Mouse (Mus musculus): Measurements from ENCODE around the gene Zfp967.
"Not testable (repeated sequence)": the region's sequence is repeated elsewhere in the genome, so short reads cannot be mapped to it uniquely, and the experiment has no call there.

DNA sequence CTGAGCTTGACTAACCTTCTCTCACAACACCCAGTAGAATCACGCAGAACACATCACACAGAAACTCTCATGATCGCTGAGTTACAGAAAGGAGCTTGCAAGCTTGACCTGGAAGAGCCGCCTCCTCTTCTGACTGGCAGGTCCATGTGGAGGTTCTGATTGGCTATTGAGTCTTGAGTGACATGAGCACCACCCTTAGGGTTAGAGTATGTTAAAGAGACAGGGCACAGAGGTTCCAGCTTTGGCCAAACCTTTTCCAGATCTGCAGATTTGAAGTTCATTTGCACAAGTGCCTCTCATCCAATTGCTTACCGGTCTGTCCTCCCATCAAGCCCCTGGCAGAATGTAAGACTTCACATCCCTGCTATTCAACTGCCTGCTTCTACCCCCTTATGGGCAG, 34.2 kb upstream of the Zfp967 start, which contains the start of gene Gm14434:
- not testable (repeated sequence) for TF ChIP-seq CTCF (IDR thresholded peaks at IDR 0.05; ENCODE audit: low read depth); EP300 (optimal IDR thresholded peaks at IDR 0.05)
